Mouse (Mus musculus) forebrain, embryonic 15.5 days (tissue): ENCODE data around the gene Camkk1. TPM values are rescaled to one million over a fixed set of nuclear protein-coding genes. Genes with fewer than 3 reads are reported as not detected.
A peak's percentile ranks its signal among the peaks of the same experiment; 100 is the strongest.

Experiments
- ATAC-seq: fragments of 200-750 bp; cut with Nextera tagmentation; replicated peaks from 2 replicates; pipeline ENCODE4 v1.8.0; 2017; ENCODE audit warnings: mild to moderate bottlenecking, moderate TSS enrichment, moderate library complexity
- H3K27ac ChIP-seq: fragments of 300-500 bp; sonication (generic); replicated peaks from 2 replicates; pipeline ENCODE4 v1.5.1; 2015; ENCODE audit warnings: mild to moderate bottlenecking, inconsistent platforms
- H3K27me3 ChIP-seq: fragments of 300-500 bp; sonication (generic); 2 replicates; pipeline ENCODE4 v1.6.1; 2015; ENCODE audit warnings: inconsistent platforms
- H3K36me3 ChIP-seq: fragments of 300-500 bp; sonication (generic); 2 replicates; pipeline ENCODE4 v1.6.1; 2015; ENCODE audit warnings: mild to moderate bottlenecking, inconsistent platforms
- H3K4me1 ChIP-seq: fragments of 300-500 bp; sonication (generic); 2 replicates; pipeline ENCODE4 v1.6.1; 2015; ENCODE audit warnings: inconsistent platforms
- H3K4me2 ChIP-seq: fragments of 300-500 bp; sonication (generic); replicated peaks from 2 replicates; pipeline ENCODE4 v1.6.1; 2015; ENCODE audit warnings: mild to moderate bottlenecking, inconsistent platforms
- H3K4me3 ChIP-seq: fragments of 300-500 bp; sonication (generic); 2 replicates; pipeline ENCODE4 v1.5.1; 2015; ENCODE audit warnings: mild to moderate bottlenecking, inconsistent platforms
- H3K9ac ChIP-seq: fragments of 300-500 bp; sonication (generic); replicated peaks from 2 replicates; pipeline ENCODE4 v1.6.1; 2015; ENCODE audit warnings: mild to moderate bottlenecking, inconsistent platforms
- H3K9me3 ChIP-seq: fragments of 300-500 bp; sonication (generic); 2 replicates; pipeline ENCODE4 v1.6.1; 2016; ENCODE audit warnings: inconsistent platforms
- WGBS: fragments of 180-500 bp; shearing (Covaris S2); methylation state at CpG from one replicate; pipeline ENCODE4 v1.1.7; 2015; ENCODE audit warnings: mixed read lengths; 5-methylcytosine and 5-hydroxymethylcytosine counted together
- polyA plus RNA-seq: library from polyadenylated mRNA; unstranded; fragments of >200 nt; fragmentation: Nextera tagmentation; extraction: Ambion mirVana; gene quantifications from 2 replicates; pipeline ENCODE4 v1.2.1, GENCODE M21; 2015

Camkk1 gene
- polyA plus RNA-seq, 1 experiment from 2014 or later: 19.6 TPM

GRCm38 (mm10) chr11:73076295-73076694 is 57.5 kb downstream of the Camkk1 start:
- 81% methylated on average over 4 of the region's 4 CpGs for WGBS

DNA sequence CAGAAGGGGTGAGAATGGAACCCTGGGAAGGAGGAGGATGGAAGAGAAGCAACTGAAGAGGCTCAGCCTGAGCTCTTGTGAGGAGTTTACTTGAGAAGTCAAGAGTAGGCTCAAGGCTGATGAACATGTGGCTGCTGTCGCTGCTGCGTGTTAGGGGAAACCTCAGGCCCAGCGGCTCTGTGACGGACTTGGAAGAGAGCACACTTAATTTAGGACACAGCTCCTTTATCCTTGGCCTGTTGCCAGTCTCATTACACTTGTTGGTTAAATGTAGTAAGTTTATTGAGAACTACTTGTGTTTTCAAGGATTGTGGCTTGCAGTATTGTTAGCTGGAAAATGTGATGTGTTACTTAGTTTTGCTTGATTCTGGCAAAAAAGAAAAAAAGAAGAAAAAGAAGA is 57.9 kb downstream of the Camkk1 start:
- 57% methylated on average over 4 of the region's 4 CpGs for WGBS
- Histone ChIP-seq H3K4me3 (no peak overlapping the region), H3K9ac (no peak overlapping the region), H3K27me3 (no peaks in the 10 kb centered on the region), H3K36me3 (peaks cover 81% of the 10 kb centered on the region), H3K4me2 (no peak overlapping the region), H3K4me1 (no peaks in the 10 kb centered on the region), H3K27ac (no peak overlapping the region), H3K9me3 (no peaks in the 10 kb centered on the region)
- ATAC-seq: no peak

More at GRCm38 (mm10) chr11:73076295-73076694, 57.5 kb downstream of the Camkk1 start:
- Histone ChIP-seq H3K4me2 (no peak overlapping the region), H3K9ac (no peak overlapping the region), H3K4me3 (no peak overlapping the region), H3K27me3 (no peaks in the 10 kb centered on the region), H3K4me1 (no peaks in the 10 kb centered on the region), H3K27ac (no peak overlapping the region), H3K9me3 (no peaks in the 10 kb centered on the region), H3K36me3 (peaks cover 76% of the 10 kb centered on the region)
- ATAC-seq: no peak

DNA sequence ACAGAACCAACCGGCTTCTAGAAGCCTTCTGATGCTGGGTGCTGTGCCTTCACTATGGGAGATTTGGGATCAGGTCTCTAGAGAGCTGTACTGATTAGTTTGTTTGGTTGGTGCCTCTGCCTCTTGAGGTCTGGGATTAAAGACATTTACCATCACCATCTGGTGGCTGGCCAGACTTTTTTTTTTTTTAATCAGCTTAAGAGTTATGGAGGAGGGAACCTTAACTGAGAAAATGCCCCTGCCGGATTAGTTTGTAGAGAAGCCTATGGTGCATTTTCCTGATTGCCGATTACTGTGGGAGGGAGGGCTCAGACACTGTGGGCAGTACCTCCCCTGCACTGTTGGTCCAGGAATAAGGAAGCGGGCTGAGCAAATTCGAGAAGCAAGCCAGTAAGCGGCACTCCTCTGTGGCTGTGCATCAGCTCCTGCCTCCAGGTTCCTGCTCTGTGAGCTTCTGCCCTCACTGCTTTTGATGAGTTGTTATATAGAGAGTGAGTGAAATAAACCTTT is 58.5 kb downstream of the Camkk1 start:
- Histone ChIP-seq H3K36me3 (peaks cover 85% of the 10 kb centered on the region), H3K4me3 (no peak overlapping the region), H3K4me2 (no peak overlapping the region), H3K9ac (no peak overlapping the region), H3K27me3 (no peaks in the 10 kb centered on the region), H3K4me1 (no peaks in the 10 kb centered on the region), H3K9me3 (no peaks in the 10 kb centered on the region), H3K27ac (no peak overlapping the region)
- no peak for ATAC-seq
- 82% methylated on average over 6 of the region's 6 CpGs for WGBS

GRCm38 (mm10) chr11:73078615-73079014 is 59.8 kb downstream of the Camkk1 start:
- no peaks in the 10 kb centered on the region for H3K4me1 ChIP-seq
- H3K4me3 ChIP-seq: no peak overlapping the region
- H3K9ac ChIP-seq: no peak overlapping the region
- H3K27me3 ChIP-seq: no peaks in the 10 kb centered on the region
- WGBS: 88% methylated on average over 8 of the region's 8 CpGs
- no peak overlapping the region for H3K27ac ChIP-seq
- H3K4me2 ChIP-seq: no peak overlapping the region
- ATAC-seq: no peak
- peaks cover 80% of the 10 kb centered on the region for H3K36me3 ChIP-seq
- H3K9me3 ChIP-seq: no peaks in the 10 kb centered on the region

DNA sequence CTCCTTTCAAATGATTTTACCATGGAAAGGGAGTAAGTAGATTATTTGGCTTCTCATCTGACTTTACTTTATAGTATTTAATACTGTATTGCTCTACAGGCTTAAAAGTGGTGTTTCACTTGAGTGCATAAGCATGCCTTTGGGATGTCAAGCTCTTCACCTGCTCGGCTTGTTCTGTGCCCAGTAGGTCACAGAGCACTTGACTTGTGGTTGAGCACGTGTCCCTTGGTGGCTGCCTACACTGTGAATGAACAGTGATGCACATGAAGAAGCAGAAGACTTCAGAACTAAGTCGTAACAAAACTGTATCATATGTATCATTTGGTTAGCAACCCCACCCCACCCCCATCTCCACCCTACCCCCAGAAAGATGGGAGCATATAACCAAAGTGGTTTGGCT is 61.5 kb downstream of the Camkk1 start:
- no peak for ATAC-seq
- H3K27me3 ChIP-seq: no peaks in the 10 kb centered on the region
- peaks cover 16% of the 10 kb centered on the region for H3K4me1 ChIP-seq
- WGBS: 91% methylated on average over 3 of the region's 3 CpGs
- H3K4me3 ChIP-seq: no peak overlapping the region
- H3K9me3 ChIP-seq: no peaks in the 10 kb centered on the region
- H3K36me3 ChIP-seq: peaks cover 75% of the 10 kb centered on the region
- H3K9ac ChIP-seq: no peak overlapping the region
- H3K4me2 ChIP-seq: no peak overlapping the region
- H3K27ac ChIP-seq: no peak overlapping the region

- 80% methylated on average over 6 of the region's 6 CpGs for WGBS
- Histone ChIP-seq H3K9ac (no peak overlapping the region), H3K27ac (peak overlapping the region; percentile 64), H3K4me1 (peaks cover 22% of the 10 kb centered on the region), H3K36me3 (peaks cover 39% of the 10 kb centered on the region), H3K4me2 (no peak overlapping the region), H3K4me3 (no peak overlapping the region), H3K9me3 (no peaks in the 10 kb centered on the region), H3K27me3 (no peaks in the 10 kb centered on the region)
- no peak for ATAC-seq
Measured at GRCm38 (mm10) chr11:73084303-73084702, 65.5 kb downstream of the Camkk1 start.

DNA sequence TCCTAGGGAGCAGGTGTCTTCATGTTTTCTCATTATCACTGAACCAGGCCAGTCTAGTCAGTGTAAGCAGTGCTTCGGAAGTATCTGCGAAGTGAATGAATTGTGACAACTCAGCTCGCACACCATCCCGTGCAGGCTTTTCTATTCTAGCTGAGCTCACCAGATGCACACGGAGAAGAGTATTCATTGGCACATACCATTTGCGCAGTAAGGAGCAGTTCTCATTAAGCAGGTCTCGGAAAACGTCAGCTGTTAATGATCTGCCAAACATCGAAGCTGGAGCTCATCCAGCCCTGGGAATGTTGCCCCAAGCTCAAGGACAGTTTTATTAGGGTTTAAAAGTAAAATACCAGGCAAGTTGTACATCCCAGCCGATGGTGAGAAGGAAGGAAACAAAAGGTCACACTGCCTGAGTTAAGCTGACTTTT is 66.0 kb downstream of the Camkk1 start:
- Histone ChIP-seq H3K27me3 (no peaks in the 10 kb centered on the region), H3K4me3 (no peak overlapping the region), H3K9me3 (no peaks in the 10 kb centered on the region), H3K4me1 (peaks cover 22% of the 10 kb centered on the region), H3K27ac (peak overlapping the region; percentile 64), H3K4me2 (no peak overlapping the region), H3K9ac (no peak overlapping the region), H3K36me3 (peaks cover 35% of the 10 kb centered on the region)
- WGBS: 47% methylated on average over 10 of the region's 10 CpGs
- peak; percentile 72; the same call in 1 of the 2 replicates for ATAC-seq

DNA sequence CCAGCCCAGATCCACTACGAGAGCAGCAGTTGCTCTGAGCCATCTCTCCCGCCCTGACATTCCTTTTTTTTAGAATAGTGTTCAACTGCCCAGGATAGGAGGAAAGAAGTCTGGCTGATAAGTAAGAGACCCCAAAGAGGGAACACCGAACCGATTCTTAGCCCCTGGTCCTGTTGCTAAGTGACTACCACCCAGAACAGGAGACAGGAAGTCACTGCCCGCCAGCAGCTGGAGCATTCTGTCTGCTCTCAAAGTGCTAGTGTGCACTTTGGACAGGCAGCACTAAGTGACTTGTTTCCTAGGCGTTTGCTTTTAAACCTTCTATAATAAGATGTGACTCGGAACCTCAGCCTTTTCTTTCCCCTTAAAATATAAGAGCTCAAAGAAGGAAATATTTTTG is 66.6 kb downstream of the Camkk1 start:
- H3K36me3 ChIP-seq: peaks cover 33% of the 10 kb centered on the region

DNA sequence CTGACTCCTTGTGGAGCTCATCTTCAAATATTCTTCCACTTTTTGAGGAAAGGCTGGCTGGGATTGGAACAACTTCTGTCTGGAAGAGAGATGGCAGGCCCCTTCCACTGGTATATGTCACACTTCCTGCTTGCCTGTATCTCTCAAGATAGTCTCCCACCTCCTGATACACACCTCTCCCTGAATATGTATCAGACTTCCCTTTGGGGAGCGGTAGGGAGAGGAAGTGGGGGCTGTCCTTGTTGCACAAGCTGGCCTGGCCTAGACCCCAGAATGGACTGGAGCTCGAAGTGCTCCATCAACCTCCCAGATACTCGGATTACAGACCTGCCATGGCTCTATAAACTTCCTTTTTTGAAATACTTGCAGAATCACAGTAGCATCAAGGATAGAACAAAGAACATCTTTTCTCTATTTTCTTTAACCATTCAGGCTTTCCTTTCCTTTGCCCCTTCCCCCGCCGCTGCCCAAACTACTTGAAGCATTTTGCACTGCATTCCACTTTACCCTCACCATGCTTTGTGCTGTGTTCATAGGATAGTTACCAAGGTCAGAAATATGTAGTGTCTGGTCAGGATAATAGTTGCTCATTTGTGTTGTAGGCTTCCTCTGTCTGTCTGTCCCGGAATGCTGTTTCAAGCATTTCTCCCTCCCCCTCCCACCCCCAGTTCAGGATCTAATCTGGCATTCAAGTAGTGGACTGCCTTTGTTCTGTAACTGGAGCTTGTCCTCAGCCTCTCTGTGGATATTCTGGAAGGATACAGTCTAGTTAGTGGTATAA is 69.1 kb downstream of the Camkk1 start:
- Histone ChIP-seq H3K4me1 (peaks cover 22% of the 10 kb centered on the region), H3K9me3 (no peaks in the 10 kb centered on the region), H3K27ac (no peak overlapping the region), H3K4me2 (no peak overlapping the region), H3K4me3 (no peak overlapping the region), H3K27me3 (no peaks in the 10 kb centered on the region), H3K36me3 (peaks cover 11% of the 10 kb centered on the region; the same call in 1 of the 2 replicates), H3K9ac (no peak overlapping the region)
- ATAC-seq: no peak
- WGBS: 52% methylated on average over 6 of the region's 6 CpGs

More for the DNA sequence above, 66.6 kb downstream of the Camkk1 start:
- H3K27me3 ChIP-seq: no peaks in the 10 kb centered on the region
- no peak overlapping the region for H3K4me3 ChIP-seq
- ATAC-seq: no peak
- no peaks in the 10 kb centered on the region for H3K9me3 ChIP-seq
- peaks cover 22% of the 10 kb centered on the region for H3K4me1 ChIP-seq
- 71% methylated on average over 7 of the region's 7 CpGs for WGBS
- no peak overlapping the region for H3K9ac ChIP-seq
- no peak overlapping the region for H3K4me2 ChIP-seq
- no peak overlapping the region for H3K27ac ChIP-seq

GRCm38 (mm10) chr11:73090283-73090682 is 71.5 kb downstream of the Camkk1 start, which contains the start of gene Itgae:
TSS of gene Itgae (plus strand) at chr11:73090583.
- H3K27ac ChIP-seq: no peak within 1 kb of the TSS
- WGBS: 89% methylated on average over 4 of the region's 4 CpGs
- no peaks in the 10 kb centered on the region for H3K27me3 ChIP-seq
- H3K4me1 ChIP-seq: peaks cover 7% of the 10 kb centered on the region; the same call in 1 of the 2 replicates
- no peak within 1 kb of the TSS for H3K4me2 ChIP-seq
- H3K4me3 ChIP-seq: no peak within 1 kb of the TSS
- no peak for ATAC-seq
- H3K9ac ChIP-seq: no peak within 1 kb of the TSS
- H3K9me3 ChIP-seq: no peaks in the 10 kb centered on the region
- H3K36me3 ChIP-seq: no peaks in the 10 kb centered on the region

GRCm38 (mm10) chr11:73090826-73091225 is 72.0 kb downstream of the Camkk1 start:
- Histone ChIP-seq H3K4me1 (peaks cover 4% of the 10 kb centered on the region; the same call in 1 of the 2 replicates), H3K9me3 (no peaks in the 10 kb centered on the region), H3K4me3 (no peak overlapping the region), H3K36me3 (no peaks in the 10 kb centered on the region), H3K4me2 (no peak overlapping the region), H3K9ac (no peak overlapping the region), H3K27ac (no peak overlapping the region), H3K27me3 (no peaks in the 10 kb centered on the region)
- no peak for ATAC-seq
- WGBS: 78% methylated on average over 2 of the region's 2 CpGs
